Mouse (Mus musculus): Measurements from ENCODE around the gene Trappc2l.

Gene Trappc2l

DNA sequence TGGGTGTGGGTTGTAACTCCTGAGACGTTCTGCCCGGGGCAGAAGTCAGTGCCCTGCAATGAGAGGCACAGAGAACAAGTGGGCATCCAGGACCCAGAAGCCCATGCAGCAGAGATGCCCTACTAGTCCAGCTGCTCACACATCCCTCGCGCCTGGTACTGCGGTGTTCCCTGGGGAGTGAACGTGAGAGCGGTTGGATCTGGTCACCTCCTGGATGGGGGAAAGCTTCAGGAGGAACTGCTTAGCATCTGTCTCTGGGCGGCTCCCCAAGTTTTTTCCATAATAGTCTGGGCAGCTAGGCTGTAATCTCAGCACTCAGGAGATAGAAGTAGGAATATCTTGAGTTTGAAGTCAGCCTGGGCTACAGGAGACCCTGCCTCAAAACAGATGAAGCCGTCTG lies 26.5 kb upstream of the Trappc2l start:
- DNase-seq = no peak

- DNase-seq = no peak
Measured at GRCm38 (mm10) chr8:122585411-122585891, 26.0 kb upstream of the Trappc2l start.

GRCm38 (mm10) chr8:122586171-122586570 lies 25.3 kb upstream of the Trappc2l start:
- DNase-seq = peak in 1 of 2 experiments; percentile 60

DNA sequence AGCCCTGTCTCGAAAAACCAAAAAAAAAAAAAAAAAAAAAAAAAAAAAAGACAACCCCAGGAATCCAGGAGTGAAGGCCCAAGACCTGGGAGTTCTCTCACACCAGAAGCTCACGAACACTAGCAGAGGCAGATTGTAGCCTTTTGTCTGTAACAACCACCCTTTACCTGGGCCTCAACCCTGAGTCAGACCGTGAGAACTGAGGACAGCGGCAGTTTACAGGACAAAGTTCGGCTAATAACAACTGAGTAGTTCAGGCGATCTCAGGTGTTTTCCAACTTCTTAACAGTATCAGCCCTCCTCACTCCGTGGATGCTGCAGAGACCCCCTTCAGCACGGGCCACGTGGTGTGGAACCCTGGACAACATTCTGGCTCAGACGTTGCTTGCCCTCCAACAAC lies 24.7 kb upstream of the Trappc2l start:
- no peak for DNase-seq

DNA sequence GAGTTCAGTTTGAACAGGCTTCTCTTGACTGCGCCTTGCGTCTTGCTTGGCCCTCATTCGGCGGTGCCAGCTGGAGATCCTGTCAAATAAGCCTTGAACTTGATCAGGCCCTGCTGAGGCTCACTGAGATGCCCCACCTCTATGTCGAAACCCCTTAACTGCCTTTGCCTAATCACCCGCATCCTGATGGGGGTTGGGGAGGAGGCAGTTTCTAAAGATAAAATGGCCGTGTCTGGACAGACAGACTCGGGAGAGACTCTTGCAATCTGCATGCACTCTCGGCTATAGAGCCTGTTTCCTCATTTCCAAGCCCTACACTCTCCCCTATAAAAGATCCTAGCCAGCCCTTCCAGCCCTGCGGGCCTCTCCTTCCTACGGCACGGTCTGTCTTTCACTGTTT lies 18.2 kb upstream of the Trappc2l start:
- no peak for DNase-seq

DNA sequence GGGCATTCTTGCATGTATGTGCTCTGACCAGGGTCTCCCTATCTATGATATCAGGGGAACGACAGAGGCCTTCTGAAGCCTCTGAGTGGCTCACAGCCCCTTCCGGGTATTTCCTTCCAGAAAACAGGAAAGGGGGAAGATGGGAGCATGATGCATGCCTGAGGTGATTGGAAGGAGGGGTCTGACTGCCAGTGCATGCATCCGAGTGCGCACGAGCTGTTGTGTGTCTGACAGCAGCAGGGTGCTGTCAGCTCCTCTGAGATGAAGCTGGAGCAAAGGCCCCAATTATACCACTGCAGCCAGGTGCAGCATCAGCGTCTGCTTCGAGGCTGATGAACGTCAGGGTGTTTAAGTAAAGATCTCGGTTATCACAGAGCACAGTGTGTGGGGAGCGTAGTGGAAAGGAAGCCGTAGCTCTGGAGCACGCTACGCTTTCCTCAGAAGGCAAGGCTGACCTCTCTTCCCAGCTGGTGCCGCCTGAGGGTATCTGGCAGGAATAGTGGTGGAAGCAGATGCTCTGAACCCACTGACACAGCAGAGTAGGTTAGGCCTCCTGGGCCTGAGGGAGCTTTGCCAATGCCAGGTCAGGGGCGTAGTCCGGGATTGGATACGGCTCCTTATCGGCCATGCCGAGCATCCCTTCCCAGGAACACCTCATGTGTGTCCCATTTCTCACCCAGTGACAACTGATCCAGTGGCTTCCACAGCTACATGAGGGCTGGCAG lies 17.5 kb upstream of the Trappc2l start:
- no peak for DNase-seq

- no peak for DNase-seq
Measured at GRCm38 (mm10) chr8:122596031-122596430, 15.4 kb upstream of the Trappc2l start.

DNA sequence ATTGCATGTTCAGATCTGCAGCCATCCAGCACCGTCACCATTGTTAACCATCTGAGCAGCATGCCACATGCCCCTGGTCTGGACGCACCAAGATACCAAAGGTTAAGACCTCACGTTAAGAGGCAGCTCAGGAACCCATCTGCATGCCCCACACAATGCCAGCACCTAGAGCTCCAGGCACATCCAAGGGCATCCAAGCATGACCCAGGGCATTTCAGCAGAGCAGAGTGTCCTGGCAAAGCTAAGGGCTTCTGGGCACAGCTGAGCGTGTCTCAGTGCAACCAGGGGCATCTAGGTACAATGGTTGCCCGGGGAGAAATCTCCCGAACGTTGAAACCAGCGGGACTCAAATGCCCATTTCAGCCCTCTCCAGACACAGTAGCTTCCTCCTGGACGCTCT lies 10.8 kb upstream of the Trappc2l start:
- no peak for DNase-seq

GRCm38 (mm10) chr8:122604640-122605039 lies 6.8 kb upstream of the Trappc2l start:
- no peak for DNase-seq

- no peak for DNase-seq
Measured at GRCm38 (mm10) chr8:122605367-122605766, 6.1 kb upstream of the Trappc2l start.

DNA sequence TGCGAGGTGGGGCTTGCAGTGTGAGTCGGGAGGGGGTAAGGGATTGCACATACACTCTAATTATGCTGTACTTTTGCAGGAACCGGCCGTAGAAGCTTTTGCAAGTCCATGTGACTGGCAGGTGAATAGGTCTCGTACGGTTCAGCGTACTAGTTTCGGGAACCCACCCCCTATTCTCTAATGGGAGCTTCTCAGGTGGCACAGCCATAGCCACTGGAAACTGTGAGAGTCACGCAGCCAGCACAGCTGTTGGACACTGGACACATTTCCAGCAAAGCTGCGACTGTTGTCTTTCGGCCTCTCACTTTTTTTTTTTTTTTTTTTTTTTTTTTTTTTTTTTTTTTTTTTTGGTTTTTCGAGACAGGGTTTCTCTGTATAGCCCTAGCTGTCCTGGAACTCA lies 4.6 kb upstream of the Trappc2l start:
- no peak for DNase-seq

- DNase-seq = no peak
Measured at GRCm38 (mm10) chr8:122610209-122610608, 1.2 kb upstream of the Trappc2l start.

DNA sequence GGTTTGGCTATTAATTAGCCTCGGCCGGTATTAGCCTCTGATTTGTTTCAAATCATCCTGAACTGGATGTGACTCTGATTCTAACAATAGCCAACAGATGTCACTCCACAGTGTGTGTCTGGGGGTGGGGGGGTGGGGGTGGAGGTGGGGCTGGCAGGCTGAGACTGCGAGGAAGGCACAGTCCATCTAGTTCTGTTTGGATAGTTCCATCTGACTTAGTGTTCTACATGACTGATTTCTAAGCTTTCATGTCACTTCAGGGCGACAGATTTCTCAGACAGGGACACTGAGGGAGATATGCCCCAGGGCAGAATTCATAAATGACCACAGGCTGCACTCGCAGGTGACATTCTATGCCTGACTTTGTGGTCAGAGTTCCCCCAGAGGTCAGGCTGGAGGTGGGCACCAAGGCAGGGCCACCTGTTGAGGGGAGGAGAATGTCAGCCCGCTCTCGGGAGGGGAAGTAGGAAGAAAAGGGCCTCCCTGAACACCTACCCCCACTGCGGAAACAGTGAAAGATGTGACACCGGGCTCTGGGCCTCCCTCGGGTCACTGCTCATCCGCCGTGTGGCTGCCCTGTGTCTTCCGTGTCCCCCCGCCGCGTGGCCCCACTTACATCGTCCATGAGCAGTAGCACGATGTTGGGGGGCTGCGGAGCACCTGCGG lies 695 bp upstream of the Trappc2l start:
- DNase-seq = no peak

DNA sequence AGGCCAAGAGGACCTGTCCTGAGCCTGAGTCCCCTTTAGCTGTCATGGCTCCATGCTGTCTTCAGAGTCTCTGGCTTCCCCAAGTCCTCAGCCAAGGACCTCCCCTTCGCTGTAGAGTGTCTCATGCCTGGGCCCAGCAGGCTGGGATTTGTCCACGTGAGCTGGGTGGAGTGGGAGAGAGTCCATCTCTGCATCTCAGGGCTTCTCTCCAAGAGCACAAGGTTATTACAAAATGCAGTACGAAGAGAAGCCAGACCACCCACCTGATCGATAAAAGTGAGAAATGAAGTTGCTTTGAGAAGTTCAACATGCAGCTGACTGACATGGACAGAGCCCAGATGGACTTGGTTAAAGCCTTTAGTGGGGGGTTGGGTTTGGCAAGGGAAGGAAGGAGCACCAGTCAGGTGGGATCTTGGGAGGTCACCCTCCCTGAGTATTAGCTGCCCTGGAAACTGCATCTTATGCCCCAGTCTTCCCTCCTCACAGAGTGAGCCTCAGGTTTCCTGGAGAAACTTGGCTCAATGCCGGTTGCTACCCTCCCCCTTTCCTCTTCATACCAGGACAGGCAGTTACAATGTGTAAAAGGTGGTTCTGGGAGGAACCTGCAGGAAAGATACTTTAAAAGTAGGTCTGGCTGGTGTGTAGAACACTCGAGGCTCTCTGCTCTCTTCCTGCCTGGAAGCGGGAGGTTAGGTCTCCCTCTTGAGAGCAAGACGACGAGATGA lies 4.9 kb downstream of the Trappc2l start:
- peak; percentile 46 to 58 for DNase-seq

DNA sequence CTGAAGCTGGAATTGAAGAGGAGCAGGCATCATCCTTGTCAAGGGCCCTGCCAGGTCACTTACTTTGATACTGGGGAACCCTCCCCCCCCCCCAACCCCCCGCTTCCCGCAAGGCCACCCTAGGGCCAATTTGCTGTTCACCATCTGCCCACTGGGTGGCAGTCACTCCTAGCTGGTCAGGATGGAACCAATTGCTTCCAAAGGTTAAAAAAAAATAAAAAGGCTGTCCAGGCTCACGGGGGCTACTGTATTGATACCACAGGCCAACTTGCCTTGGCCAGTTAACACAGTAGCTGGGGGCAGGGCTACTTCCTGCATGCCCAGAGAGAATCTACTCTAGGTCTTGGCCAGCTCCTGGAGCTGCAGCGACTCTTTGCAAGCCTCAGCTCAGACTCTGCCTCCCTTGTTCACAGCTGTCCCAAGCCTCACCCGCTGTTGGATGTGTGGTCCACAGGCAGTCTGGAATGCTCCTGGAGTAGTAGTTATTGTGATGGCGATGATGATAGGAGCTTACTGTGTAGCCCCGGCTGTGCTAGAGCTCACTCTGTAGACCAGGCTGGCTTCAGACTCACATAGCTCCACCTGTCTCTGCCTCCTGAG lies 6.6 kb downstream of the Trappc2l start:
- DNase-seq = peak; percentile 93

- DNase-seq = no peak
Measured at GRCm38 (mm10) chr8:122618660-122619378, 7.4 kb downstream of the Trappc2l start.

DNA sequence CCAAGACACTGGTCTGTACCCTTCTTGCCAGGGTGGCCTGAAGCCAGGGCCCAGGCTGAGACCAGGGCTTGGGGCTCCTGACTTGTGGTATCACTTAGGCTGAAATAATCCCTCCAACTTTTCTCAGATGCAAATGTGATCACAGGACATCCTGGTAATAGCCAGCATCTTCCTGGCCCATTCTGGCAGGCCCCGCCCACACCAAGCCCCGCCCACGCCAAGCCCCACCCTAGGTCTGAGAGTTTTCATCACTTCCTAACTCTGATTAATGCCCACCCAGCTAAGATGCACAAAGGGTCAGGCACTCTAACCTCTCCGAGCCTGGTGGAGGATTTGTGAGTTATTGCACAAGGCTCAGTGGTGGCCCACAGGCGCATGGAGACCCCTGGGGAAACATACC lies 9.0 kb downstream of the Trappc2l start:
- peak; percentile 37 to 45 for DNase-seq

GRCm38 (mm10) chr8:122622727-122623126 lies 11.3 kb downstream of the Trappc2l start, which contains the start of gene Pabpn1l:
Gene Pabpn1l, minus strand, starts transcription at chr8:122622739.
- no peak for DNase-seq

- DNase-seq = no peak
Measured at GRCm38 (mm10) chr8:122623844-122624642, 12.6 kb downstream of the Trappc2l start.

DNA sequence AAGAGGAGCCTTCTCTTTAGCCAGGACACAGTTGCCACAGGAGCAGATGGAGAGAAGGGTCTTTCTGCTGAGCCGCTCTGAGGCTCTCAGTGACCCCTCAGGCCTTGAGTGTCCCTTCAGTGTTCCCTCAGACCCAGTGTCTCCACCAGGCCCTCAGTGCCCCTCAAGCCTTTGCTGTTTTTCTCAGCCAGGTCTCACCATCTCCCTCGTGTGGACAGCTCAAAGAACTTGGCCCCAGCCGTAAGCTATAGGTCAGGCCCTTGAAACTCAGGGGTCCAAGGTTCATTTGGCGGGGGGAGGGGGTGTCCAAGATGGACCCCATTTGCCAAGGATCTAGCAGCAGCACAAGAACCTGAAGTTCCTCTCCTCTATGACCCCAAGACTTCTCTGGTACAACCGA lies 13.2 kb downstream of the Trappc2l start:
- DNase-seq = no peak

DNA sequence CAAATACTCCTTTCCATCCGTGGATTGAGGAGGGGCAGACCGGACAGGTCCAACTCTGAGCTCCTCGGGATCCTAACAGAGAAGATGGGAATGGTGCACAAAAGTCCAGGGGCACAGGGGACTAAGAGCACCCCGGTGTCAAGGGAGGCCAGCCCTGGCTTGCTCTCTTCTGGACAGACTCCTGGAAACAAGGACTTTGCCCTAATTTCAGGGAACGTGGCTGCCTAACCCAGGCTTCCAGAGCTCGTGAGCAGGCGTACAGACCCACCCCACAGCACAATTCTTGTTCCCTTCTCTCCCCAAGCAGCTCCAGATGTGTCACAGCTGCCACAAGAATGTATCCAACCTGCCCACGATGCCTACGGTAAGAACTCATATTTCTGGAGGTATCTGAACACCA lies 14.4 kb downstream of the Trappc2l start:
- no peak for DNase-seq

DNA sequence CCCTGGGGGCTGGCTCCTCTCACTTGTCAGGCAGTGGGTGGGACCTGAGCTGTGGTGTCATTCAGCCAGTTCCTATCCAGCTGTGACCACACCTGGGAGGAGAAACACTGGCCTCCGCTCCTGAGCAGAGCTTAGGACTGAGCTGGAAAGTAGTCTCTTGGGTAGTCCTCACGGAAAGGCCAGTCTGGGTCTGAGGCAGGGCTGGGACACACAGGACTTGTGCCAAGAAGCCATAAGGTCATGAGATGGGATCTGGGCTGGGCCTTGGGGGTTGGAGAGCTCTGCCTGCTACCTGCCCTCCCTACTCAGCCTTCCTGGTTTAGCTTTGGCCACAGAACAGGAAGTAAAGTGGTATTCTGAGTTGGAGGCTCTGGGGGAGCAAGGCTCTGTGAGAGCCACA lies 15.5 kb downstream of the Trappc2l start:
- no peak for DNase-seq
